Mouse (Mus musculus) lung, adult 2 months (tissue): ENCODE measurements at regions not wholly inside any gene's neighbourhood (a gene's known extent, or its start where the extent isn't known, plus 50 kb on each side); places are given as distances from the start of the nearest gene placed in this dataset.

ENCODE experiments used
- CTCF ChIP-seq: fragments of 200-500 bp; IDR thresholded peaks from 2 replicates; pipeline ENCODE4 v1.5.1; 2011; ENCODE audit warnings: mild to moderate bottlenecking, low read length, control low read depth; ENCODE audit not compliant: insufficient read depth
- POLR2A ChIP-seq: fragments of 200-500 bp; IDR thresholded peaks from 2 replicates; pipeline ENCODE4 v1.6.1; 2011; ENCODE audit warnings: low read depth, mild to moderate bottlenecking, control low read depth, low read length, borderline replicate concordance; ENCODE audit errors: extremely low read depth

GRCm38 (mm10) chr14:120165496-120166045, 109.9 kb upstream of the Mbnl2 start:
- TF ChIP-seq CTCF (no peak), POLR2A (no peak)
